Mouse (Mus musculus) thymus, postnatal 10 days (tissue): Measurements from ENCODE around the gene Polr3a.
A peak's percentile ranks its signal among the peaks of the same experiment; 100 is the strongest.
"Not testable (repeated sequence)": the region's sequence is repeated elsewhere in the genome, so short reads cannot be mapped to it uniquely, and the experiment has no call there.

Experiments used
- DNase-seq, 2 experiments: peaks; one replicate each; pipeline ENCODE4 v3.0.0; 2021; ENCODE audit warnings: low spot score in 2 of 2

Polr3a gene

DNA sequence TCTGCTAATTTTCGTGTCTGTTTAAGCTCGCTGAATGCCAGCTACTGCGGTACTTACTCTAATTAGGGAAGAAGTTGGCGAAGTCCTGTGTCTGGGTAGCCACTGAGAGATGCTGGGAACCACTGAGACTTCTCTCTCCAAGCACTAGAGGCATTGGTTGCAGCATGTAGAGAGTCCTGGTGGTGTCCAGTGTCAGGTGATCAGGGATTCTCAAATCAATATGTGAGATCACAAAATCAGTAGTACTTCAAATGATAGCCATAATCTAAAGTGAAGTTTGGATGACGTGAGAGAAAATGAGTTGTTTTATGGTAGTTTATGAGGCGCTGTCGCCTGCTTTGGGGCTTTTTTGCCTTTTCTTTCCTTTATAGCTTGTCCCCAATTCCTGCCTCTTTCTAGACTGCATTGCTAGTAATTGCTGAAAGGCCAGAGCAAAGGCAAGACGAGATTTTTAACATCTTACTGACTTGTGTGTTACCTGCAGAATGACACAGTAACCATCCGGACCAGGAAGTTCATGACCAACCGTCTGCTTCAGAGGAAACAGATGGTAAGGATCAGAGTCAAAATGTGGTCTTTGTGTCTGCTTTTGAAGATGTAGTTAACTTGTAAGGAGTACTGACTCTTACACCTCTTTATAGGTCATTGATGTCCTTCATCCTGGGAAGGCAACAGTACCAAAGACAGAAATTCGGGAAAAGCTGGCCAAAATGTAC lies 4.6 kb upstream of the Polr3a start:
- DNase-seq = no peak

- DNase-seq = peak; percentile 96
Measured at GRCm38 (mm10) chr14:24490468-24491265, 3.8 kb upstream of the Polr3a start.

- DNase-seq = not testable (repeated sequence)
Measured at GRCm38 (mm10) chr14:24489772-24490171, 2.9 kb upstream of the Polr3a start.

DNA sequence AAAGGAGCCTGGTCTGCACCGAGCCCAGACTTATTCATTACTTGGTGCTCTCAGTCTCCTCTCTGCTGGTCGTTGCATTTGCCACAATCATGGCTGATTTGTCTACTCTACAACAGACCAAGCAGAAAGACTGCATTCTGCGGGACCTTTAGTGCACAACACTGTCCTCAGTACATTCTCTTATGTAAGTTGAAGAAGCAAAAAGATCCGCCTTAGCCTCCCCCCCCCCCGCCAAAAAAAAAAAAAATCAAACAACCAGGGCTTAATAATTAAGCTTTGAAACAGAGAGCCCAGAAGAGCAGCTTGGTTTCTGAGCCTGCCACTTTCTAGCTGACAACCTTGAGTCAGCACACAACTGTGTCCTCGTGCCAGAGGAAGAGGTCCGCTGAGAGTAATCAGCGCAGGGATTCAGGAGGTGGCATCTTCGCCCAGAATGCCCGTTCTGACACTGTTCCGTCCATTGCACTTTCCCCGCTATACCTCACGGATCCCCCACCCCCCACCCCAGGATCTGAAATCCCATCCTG lies 554 bp downstream of the Polr3a start:
- no peak for DNase-seq

GRCm38 (mm10) chr14:24468806-24469205 lies 18.1 kb downstream of the Polr3a start:
- DNase-seq = no peak

- DNase-seq = no peak
Measured at GRCm38 (mm10) chr14:24458191-24458590, 28.7 kb downstream of the Polr3a start.

DNA sequence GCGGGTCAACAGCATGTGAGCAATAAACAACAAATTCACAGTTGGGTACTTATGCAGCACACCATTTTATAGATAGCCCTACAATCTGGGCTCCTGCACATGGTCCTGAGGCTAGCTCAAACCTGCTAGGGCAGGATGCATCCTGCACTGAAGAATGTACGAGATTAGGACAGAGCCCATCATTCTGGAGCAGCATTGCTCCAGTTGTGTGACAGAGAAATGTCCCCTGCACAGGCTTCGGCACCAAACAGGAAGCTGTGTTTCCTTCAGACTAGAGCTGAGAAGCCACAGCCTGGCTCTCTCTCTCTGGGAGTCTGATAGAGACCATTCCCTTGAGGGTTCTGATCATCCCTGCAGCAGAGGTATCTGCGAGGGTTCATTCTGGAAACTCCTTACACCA lies 43.3 kb downstream of the Polr3a start:
- not testable (repeated sequence) for DNase-seq
